ENCODE assay signal across 25 mouse cellular contexts in the genomic region with DNA sequence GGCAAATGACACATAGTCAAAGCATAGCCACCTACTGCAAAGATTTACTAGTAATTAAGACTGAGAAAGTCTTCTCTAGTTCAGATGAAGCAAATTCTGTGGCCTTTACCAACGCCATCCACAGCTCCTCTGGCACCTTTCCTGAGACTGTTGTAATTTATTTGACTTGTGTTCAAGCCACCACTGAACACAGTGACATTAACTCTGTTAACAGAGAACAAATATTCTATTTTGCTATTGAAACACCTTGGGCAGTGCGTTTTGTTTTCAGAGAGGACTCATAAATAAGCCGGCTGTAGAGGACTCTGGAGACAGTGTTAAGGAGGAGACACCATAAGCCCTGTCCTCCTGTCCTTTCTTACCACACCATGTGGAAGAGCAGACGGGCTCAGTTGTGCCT. TPM values are rescaled to one million over a fixed set of nuclear protein-coding genes. Genes with fewer than 3 reads are reported as not detected.
"Had no signal": no experiment of that assay in that cellular context is flagged by ENCODE, and none has a peak within 500 bp of the region (broad histone marks: within the 10 kb centered on the region; RNA-seq: fewer than 3 reads in every experiment).

A gene (plus strand): TSS at position 271 of the 400 bp plus-strand sequence.

RNA-seq across cellular contexts. Expression of the gene that starts here (rescaled TPM):
- total RNA-seq: common myeloid progenitor, adult 5-6 weeks; forebrain, postnatal 0 days; gastrocnemius, adult 2 months; gastrocnemius, postnatal 14 days; gastrocnemius, postnatal 25 days; granulocyte monocyte progenitor cell, adult 5-6 weeks; heart, adult 18-20 months; heart, adult 2 months; heart, adult 8-10 months had no signal
- polyA plus RNA-seq: cortical plate, adult 2 months; embryonic facial prominence, embryonic 10.5 days; embryonic facial prominence, embryonic 11.5 days; embryonic facial prominence, embryonic 12.5 days; embryonic facial prominence, embryonic 13.5 days; embryonic facial prominence, embryonic 14.5 days; embryonic facial prominence, embryonic 15.5 days; erythroblast, embryonic 14.5 days; forebrain, embryonic 10.5 days; forebrain, embryonic 11.5 days; forebrain, embryonic 12.5 days; forebrain, embryonic 13.5 days; forebrain, embryonic 14.5 days; forebrain, embryonic 15.5 days; forebrain, embryonic 16.5 days; forebrain, postnatal 0 days; frontal cortex, adult 2 months; heart, adult 2 months had no signal
